Mouse (Mus musculus) Patski (cell line): Measurements from ENCODE around the gene Urm1. TPM values are rescaled to one million over a fixed set of nuclear protein-coding genes. Genes with fewer than 3 reads are reported as not detected.

Experiments
- ATAC-seq: fragments of 100-300 bp; one replicate; pipeline ENCODE4 v1.8.0; 2021
- CTCF ChIA-PET: fragments of 350-600 bp; sonication (Branson Sonifier 250); formaldehyde crosslinking; loops from one replicate; lab custom pipeline; 2022; ENCODE audit warnings: inconsistent platforms; lab: Charles Lee
- POLR2A ChIA-PET: fragments of 350-600 bp; sonication (Branson Sonifier 250); formaldehyde crosslinking; loops from one replicate; lab custom pipeline; 2022; ENCODE audit warnings: antibody characterized with exemption, inconsistent platforms; lab: Charles Lee
- DNase-seq: peaks from one replicate; pipeline ENCODE4 v3.0.0-alpha.2; 2011; ENCODE audit warnings: low read depth, low spot score
- H3K27me3 ChIP-seq: fragments of 371-371 bp; one replicate; pipeline ENCODE4 v1.5.1; 2021
- CTCF ChIP-seq: fragments of 100-300 bp; IDR thresholded peaks from one replicate; pipeline ENCODE4 v1.5.1; 2021
- in situ Hi-C: fragments of 300-500 bp; cut with MboI; formaldehyde crosslinking; loops from 3 replicates; pipeline ENCODE4 v1.11.1; 2018; ENCODE audit warnings: low pct_unique_long_range_greater_than_20kb, mixed read lengths
- polyA plus RNA-seq: library from polyadenylated mRNA; unstranded; gene quantifications from one replicate; pipeline ENCODE4 v1.2.3, GENCODE M21; 2021

Urm1 gene
- polyA plus RNA-seq, 1 experiment from 2014 or later, result 50.0 TPM

DNA sequence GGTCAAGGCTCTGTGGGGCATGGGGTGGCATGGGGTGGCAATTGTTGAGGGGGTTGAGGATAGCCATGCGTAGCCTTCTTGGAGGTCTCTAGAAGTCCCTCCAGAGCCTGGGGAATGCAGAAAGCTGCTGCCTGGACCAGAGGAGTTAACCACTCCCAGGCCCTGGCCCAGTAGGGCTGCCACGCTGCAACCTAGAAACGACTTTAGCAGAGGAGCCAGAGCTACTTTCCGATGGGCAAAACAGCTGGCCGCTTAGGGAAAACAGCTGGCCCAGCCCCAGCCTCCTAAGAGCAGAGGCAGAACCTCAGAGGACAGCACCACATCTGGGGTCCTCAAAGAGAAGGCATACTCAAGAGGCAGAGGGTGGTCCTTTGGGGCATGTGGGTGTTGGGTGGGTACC is 38.1 kb downstream of the Urm1 start:
- DNase-seq, result no peak
- no peak for TF ChIP-seq CTCF
- POLR2A ChIA-PET, result no interaction called here
- in situ Hi-C loops, result no loop called here
- CTCF ChIA-PET, result interaction anchor here (0.8 to 2.0 kb wide), 6 partner anchors 9 to 93 kb away, joined by 3 to 6 read pairs (median 4); no protein-coding TSS in a partner anchor
- no peaks in the 10 kb centered on the region for H3K27me3 ChIP-seq
- no peak for ATAC-seq

- DNase-seq, result no peak
- ChIA-PET CTCF (interaction anchor here (0.8 to 2.0 kb wide), 9 partner anchors 8 to 94 kb away, joined by 3 to 6 read pairs (median 4); no protein-coding TSS in a partner anchor), POLR2A (interaction anchor here (1.0 kb wide), 1 partner anchor 31 kb away, joined by 3 read pairs; no protein-coding TSS in a partner anchor)
- peak; percentile 78 for TF ChIP-seq CTCF
- H3K27me3 ChIP-seq, result no peaks in the 10 kb centered on the region
- ATAC-seq, result no peak
- in situ Hi-C loops, result no loop called here
Observed at GRCm38 (mm10) chr2:29858748-29859473, 39.0 kb downstream of the Urm1 start.

- in situ Hi-C loops, result no loop called here
- peak; percentile 66 for ATAC-seq
- ChIA-PET POLR2A (no interaction called here), CTCF (interaction anchor here (1.0 to 2.2 kb wide), 3 partner anchors 36 to 48 kb away, joined by 3 to 8 read pairs (median 3); no protein-coding TSS in a partner anchor)
- DNase-seq, result peak; percentile 92
- no peaks in the 10 kb centered on the region for H3K27me3 ChIP-seq
- no peak for TF ChIP-seq CTCF
Observed at GRCm38 (mm10) chr2:29865125-29865524, 45.2 kb downstream of the Urm1 start.

DNA sequence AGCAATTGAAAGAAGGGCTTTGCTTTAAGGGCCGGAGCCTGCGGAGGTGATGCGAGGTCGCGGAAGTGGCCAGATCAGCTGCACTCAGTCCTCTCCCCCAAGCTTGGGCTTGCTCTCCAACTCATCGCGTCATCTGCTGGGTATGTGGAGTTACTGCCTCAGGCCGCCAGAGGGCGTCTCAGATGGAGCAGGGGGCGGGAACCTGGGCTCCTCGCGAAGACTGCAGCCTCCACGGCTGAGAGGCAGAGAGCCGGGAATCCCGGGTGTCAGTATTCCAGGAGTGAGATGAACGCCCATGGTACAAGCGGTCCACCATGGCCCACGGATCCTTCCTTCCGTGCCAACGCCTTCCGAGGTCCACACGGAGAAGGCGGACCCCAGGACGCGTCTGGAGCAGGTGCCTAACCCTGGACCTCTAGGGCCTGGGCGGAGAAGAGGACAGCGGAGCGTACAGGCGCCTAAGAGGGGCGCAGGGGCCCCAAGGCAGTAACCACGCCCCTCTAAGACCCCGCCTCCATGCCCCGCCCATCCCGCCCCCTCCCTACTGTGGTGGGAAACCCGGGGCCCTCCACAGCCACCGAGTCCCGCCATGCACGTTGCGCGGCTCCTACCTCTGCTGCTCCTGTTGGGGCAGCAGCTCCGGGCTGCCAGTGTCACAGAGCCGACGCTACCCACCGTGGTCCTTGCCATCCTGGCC is 49.2 kb downstream of the Urm1 start, which contains the start of gene Cercam:
Gene Cercam, plus strand, starts transcription at position 216 of the 697 bp plus-strand sequence.
- no peaks in the 10 kb centered on the region for H3K27me3 ChIP-seq
- TF ChIP-seq CTCF, result no peak
- DNase-seq (no peak), ATAC-seq (peak; percentile 79)
- ChIA-PET POLR2A (no interaction called here), CTCF (interaction anchor here (1.1 kb wide), 2 partner anchors 11 to 17 kb away, joined by 3 to 6 read pairs; no protein-coding TSS in a partner anchor)
- in situ Hi-C loops, result no loop called here

DNA sequence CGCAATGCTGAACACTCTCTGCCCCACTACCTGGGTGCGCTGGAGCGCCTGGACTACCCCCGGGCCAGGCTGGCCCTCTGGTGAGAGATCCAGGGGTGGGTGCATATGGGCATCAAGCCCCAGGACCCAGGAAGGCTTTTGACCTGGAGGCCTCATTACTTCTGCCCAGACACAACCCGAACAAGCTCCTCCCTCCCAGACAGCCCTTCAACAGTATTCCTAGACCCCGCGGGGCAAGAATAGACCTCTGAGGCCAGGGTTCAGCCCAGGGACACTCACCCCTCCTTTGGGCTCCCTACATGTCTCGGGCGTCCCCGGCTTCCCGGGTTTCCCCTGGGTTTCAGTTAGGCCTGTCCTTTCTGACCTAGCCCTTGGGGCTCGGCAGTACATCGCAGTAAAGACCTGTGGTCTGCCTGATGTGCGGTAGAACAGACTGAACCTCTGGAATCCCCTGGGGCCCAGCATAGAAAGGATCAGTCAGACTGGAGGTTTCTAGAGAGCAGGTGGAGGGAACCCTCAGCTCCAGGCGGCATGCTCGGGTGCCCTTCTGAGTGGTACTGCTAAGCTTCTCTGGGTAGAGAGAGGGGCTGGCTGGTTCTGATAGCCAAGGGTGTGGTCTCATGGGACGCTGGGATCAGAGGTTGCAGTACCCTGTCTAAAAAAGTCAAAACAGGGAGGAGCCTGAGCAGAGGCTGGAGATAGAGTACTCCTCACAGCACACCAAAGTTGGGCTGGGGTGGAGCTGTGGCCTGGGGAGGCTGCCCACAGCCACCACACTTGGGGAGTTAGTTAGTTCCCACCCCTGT is 50.0 kb downstream of the Urm1 start:
- POLR2A ChIA-PET, result no interaction called here
- in situ Hi-C loops, result no loop called here
- TF ChIP-seq CTCF, result no peak
- no peaks in the 10 kb centered on the region for H3K27me3 ChIP-seq
- CTCF ChIA-PET, result interaction anchor here (0.9 to 2.2 kb wide), 3 partner anchors 11 to 18 kb away, joined by 3 to 9 read pairs (median 4); no protein-coding TSS in a partner anchor
- DNase-seq (no peak), ATAC-seq (no peak)

DNA sequence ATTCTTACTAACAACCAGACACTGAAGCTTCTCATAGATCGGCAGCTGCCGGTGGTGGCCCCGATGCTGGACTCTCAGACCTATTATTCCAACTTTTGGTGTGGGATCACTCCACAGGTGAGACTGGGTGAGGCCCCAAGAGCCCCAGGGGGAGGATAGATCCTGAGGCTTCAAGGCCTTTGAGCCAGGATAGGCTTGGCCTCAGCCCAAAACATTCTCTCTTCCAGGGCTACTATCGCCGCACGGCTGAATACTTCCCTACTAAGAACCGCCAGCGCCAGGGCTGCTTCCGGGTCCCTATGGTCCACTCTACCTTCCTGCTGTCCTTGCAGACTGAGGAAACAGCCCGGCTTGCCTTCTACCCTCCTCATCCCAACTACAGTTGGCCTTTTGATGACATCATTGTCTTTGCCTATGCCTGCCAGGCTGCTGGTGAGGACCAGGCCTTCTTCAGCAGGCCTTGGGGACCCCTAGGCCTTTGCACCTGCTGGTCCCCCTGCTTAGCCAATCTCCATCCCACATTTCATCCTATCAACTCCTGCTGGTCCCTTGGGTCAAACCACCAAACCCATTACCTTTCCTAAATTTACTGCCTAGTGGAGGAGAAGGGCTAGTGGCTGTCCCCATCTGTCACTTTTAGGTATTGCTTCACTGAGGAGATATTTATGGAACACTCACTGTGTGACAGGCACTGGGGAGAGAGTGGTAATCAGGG is 52.9 kb downstream of the Urm1 start:
- no peak for DNase-seq
- in situ Hi-C loops, result no loop called here
- CTCF ChIA-PET, result interaction anchor here (1.5 kb wide), 1 partner anchor 15 kb away, joined by 3 read pairs; no protein-coding TSS in a partner anchor

DNA sequence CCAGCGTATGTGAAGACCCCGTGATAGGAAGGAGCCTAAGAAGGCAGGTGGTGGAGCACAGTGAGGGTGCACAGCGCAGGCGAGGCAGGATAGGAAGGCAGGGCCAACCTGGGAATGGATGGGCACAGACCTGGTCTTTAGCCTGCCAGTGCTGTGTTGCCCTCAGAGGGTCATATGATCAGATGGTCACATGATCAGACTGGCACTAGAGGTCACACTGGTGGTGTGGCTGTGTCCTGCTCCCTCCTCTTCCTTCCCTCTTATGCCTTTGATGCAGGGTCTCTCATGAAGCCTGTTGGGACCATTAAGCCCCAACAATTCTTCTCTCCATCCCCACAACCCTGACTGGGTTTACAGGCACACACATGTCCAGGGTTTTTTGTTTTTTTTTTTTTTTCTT is 53.9 kb downstream of the Urm1 start:
- no peak for ATAC-seq
- in situ Hi-C loops, result no loop called here
- TF ChIP-seq CTCF, result no peak
- H3K27me3 ChIP-seq, result no peaks in the 10 kb centered on the region
- ChIA-PET CTCF (no interaction called here), POLR2A (no interaction called here)
- DNase-seq, result no peak

More for the DNA sequence above, 52.9 kb downstream of the Urm1 start:
- POLR2A ChIA-PET, result no interaction called here
- no peak for ATAC-seq
- H3K27me3 ChIP-seq, result no peaks in the 10 kb centered on the region
- TF ChIP-seq CTCF, result no peak

DNA sequence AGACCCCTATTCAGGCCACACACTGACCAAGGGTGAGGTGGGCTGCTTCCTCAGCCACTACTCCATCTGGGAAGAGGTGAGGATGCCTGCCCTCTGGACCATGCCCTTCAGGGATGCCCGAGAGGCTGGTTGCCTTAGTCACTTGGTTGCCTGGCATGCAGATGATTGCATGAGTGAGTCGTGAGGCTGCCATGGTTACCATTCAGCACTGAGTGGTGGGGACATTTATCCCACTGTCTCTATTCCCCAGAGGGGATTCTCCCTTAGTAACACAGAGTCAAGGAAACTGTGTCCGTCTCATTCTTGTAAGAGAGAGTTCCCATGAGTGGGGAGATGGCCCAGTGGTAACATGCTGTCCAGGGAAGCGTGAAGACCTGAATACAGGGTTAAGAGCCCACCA is 58.2 kb downstream of the Urm1 start:
- ChIA-PET CTCF (no interaction called here), POLR2A (no interaction called here)
- ATAC-seq (no peak), DNase-seq (no peak)
- no peaks in the 10 kb centered on the region for H3K27me3 ChIP-seq
- in situ Hi-C loops, result no loop called here
- TF ChIP-seq CTCF, result no peak

DNA sequence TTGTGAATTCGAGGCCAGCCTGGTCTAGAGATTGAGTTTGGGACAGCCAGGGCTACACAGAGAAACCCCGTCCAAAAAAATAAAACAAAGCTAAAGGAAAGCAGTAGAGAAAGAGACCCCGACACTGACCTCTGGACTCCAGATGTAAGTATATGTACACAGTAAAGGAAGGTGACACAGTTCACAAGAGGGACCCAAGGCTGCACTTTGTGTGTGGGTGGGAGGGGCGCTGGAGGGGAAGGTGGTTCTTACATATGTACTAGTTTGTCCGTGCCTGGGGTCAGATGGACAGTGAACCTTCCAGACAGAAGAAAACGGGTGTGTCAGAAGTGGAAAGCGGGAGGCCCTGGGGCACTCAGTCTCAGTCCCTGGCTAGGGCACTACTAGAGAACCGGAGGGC is 59.3 kb downstream of the Urm1 start:
- DNase-seq (no peak), ATAC-seq (no peak)
- in situ Hi-C loops, result no loop called here
- ChIA-PET POLR2A (no interaction called here), CTCF (interaction anchor here (1.8 kb wide), 1 partner anchor 10 kb away, joined by 6 read pairs; the partner anchor contains the start of gene Cercam)
- no peaks in the 10 kb centered on the region for H3K27me3 ChIP-seq
- no peak for TF ChIP-seq CTCF
